23 mouse cellular contexts compared by ENCODE assay signal in the genomic region with DNA sequence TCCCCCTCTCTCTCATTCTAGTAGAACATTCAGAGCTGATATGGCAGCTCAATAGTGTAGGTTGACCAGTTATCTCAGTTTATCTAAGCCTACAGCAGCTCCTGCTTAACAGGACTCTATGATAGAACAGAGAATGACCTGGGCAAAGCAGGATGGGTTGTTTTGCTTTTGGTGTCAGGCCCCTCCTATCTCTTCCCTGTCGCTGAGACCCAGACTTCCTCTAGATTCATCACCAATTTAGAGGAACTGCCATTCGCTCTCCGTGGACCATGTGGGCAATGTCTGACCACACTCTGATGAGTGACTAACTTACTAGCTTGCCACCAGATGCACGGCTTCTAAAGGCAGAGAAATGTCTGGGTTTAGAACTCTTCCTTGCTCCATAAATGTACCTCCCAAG. TPM values are rescaled to one million over a fixed set of nuclear protein-coding genes. Genes with fewer than 3 reads are reported as not detected.
DNase-seq lines count a peak whose midpoint lies in the region; ATAC-seq lines count a peak whose summit lies in the region.
"Had no signal": no experiment of that assay in that cellular context is flagged by ENCODE, and none has a peak within 500 bp of the region (broad histone marks: within the 10 kb centered on the region; RNA-seq: fewer than 3 reads in every experiment).

No protein-coding gene starts in this region.

- intact Hi-C loops in left cerebral cortex, postnatal 36 days (cut with DNase I) = loop anchor here (5.0 to 10.0 kb wide), 2 partner anchors 97 to 774 kb away; no protein-coding TSS in a partner anchor

- DNase-seq in heart, adult 11 months = peak; percentile 87
- no peak for DNase-seq in cerebellum, postnatal 14 days
- DNase-seq in thymus, postnatal 14 days = no peak
- DNase-seq in left cerebral cortex, postnatal 36 days (ENCODE audit: low spot score in 2 of 2) = no peak
- DNase-seq: cerebellum, adult 11 months; cerebellum, postnatal 25 days; gastrocnemius, adult 2 months; heart, adult 18-20 months; heart, postnatal 36 days; lung, adult 18-20 months; lung, postnatal 14 days; right cerebral cortex, postnatal 25 days had no signal

- no peak overlapping the region for H3K4me2 ChIP-seq in heart, embryonic 11.5 days
- H3K4me2 ChIP-seq: limb, embryonic 12.5 days; midbrain, embryonic 13.5 days; neural tube, embryonic 15.5 days; stomach, embryonic 15.5 days had no signal

- no peak overlapping the region for H3K27ac ChIP-seq in heart, embryonic 11.5 days (ENCODE audit: low read depth, low read length)
- peak overlapping the region; percentile 24 for H3K27ac ChIP-seq in macrophage
- H3K27ac ChIP-seq: forebrain, embryonic 10.5 days; gastrocnemius, adult 2 months; limb, embryonic 12.5 days; midbrain, embryonic 13.5 days; neural tube, embryonic 15.5 days; stomach, embryonic 15.5 days had no signal

- peaks cover 7% of the 10 kb centered on the region; the same call in 1 of the 2 replicates for H3K4me1 ChIP-seq in heart, embryonic 11.5 days (ENCODE audit: control insufficient read depth, insufficient read depth, low read length)
- H3K4me1 ChIP-seq: forebrain, embryonic 10.5 days; midbrain, embryonic 13.5 days; neural tube, embryonic 15.5 days; stomach, embryonic 15.5 days had no signal

- H3K4me3 ChIP-seq in heart, embryonic 11.5 days (ENCODE audit: low read depth, low read length) = no peak overlapping the region
- no peak overlapping the region for H3K4me3 ChIP-seq in macrophage (ENCODE audit: inconsistent target)
- H3K4me3 ChIP-seq: forebrain, embryonic 10.5 days; gastrocnemius, adult 2 months; limb, embryonic 12.5 days; midbrain, embryonic 13.5 days; neural tube, embryonic 15.5 days; stomach, embryonic 15.5 days had no signal

- no peaks in the 10 kb centered on the region for H3K79me2 ChIP-seq in macrophage (ENCODE audit: inconsistent target)

- H3K9me3 ChIP-seq in heart, embryonic 11.5 days (replicated peaks; ENCODE audit: control insufficient read depth, low read length) = no peaks in the 10 kb centered on the region
- H3K9me3 ChIP-seq: forebrain, embryonic 10.5 days; limb, embryonic 12.5 days; midbrain, embryonic 13.5 days; neural tube, embryonic 15.5 days; stomach, embryonic 15.5 days had no signal

- no peaks in the 10 kb centered on the region for H3K27me3 ChIP-seq in heart, embryonic 11.5 days (ENCODE audit: control insufficient read depth, insufficient read depth, low read length)
- H3K27me3 ChIP-seq: limb, embryonic 12.5 days; midbrain, embryonic 13.5 days; neural tube, embryonic 15.5 days; stomach, embryonic 15.5 days had no signal

- no peaks in the 10 kb centered on the region for H3K36me3 ChIP-seq in heart, embryonic 11.5 days (ENCODE audit: control insufficient read depth, insufficient read depth, low read length)
- H3K36me3 ChIP-seq in macrophage (ENCODE audit: inconsistent target) = no peaks in the 10 kb centered on the region
- H3K36me3 ChIP-seq: forebrain, embryonic 10.5 days; limb, embryonic 12.5 days; midbrain, embryonic 13.5 days; neural tube, embryonic 15.5 days; stomach, embryonic 15.5 days had no signal

- 59% methylated on average over 4 of the region's 4 CpGs for WGBS in heart, embryonic 11.5 days (ENCODE audit: insufficient replicate concordance)
- WGBS in macrophage (ENCODE audit: missing documents) = 0% methylated on average over 4 of the region's 4 CpGs

- H3K9ac ChIP-seq in heart, embryonic 11.5 days (ENCODE audit: low read depth, low read length) = no peak overlapping the region
- H3K9ac ChIP-seq: limb, embryonic 12.5 days; midbrain, embryonic 13.5 days; neural tube, embryonic 15.5 days; stomach, embryonic 15.5 days had no signal

- ATAC-seq in heart, embryonic 11.5 days (replicated peaks; ENCODE audit: insufficient number of reproducible peaks, low FRiP score, low TSS enrichment) = no peak
- peak; percentile 92 for ATAC-seq in common myeloid progenitor, adult 5-6 weeks (replicated peaks; ENCODE audit: low read depth, poor library complexity, severe bottlenecking)
- ATAC-seq in neutrophil, adult 5-6 weeks (ENCODE audit: extremely low read depth, insufficient number of reproducible peaks, low FRiP score, poor library complexity, severe bottlenecking) = peak; percentile 86
- ATAC-seq: hindbrain, embryonic 16.5 days; intestine, embryonic 16.5 days; midbrain, embryonic 13.5 days had no signal

RNA-seq across cellular contexts. Expression of a gene that starts 28.0 kb away (rescaled TPM):
- 29.0 and 32.4 TPM in 2 replicates for polyA plus RNA-seq in heart, embryonic 11.5 days (2014; fragmentation: Nextera tagmentation; extraction: Ambion mirVana)
- total RNA-seq in common myeloid progenitor, adult 5-6 weeks (2017) = 6.6 and 9.5 TPM in 2 replicates
- total RNA-seq in macrophage (2018; cell fraction: chromatin; rRNA removed) = 1 to 10 TPM in 24 of 26 experiments, under 1 TPM in 2; 0.67 to 9.3 (median 3.3) TPM
- 1 to 10 TPM; 2.7 to 5.4 (median 4.1) TPM for total RNA-seq in macrophage (2018; cell fraction: cytosol; rRNA removed)
- total RNA-seq in macrophage (2018; cell fraction: nucleus; rRNA removed) = 10 to 100 TPM in 1 of 26 experiments, 1 to 10 TPM in 25; 1.4 to 18.3 (median 3.7) TPM
- polyA plus RNA-seq in macrophage (2018) = 3.0 to 13.4 TPM (median 4.4 TPM) in 3 replicates
- 60.9 and 63.4 TPM in 2 replicates for total RNA-seq in neutrophil, adult 5-6 weeks (2017)
- 10 to 100 TPM; 11.8 to 13.0 TPM for total RNA-seq in left cerebral cortex, postnatal 36 days (2021)
